Mouse (Mus musculus) heart, embryonic 14.5 days (tissue): ENCODE data around the gene Spats2. TPM values are rescaled to one million over a fixed set of nuclear protein-coding genes. Genes with fewer than 3 reads are reported as not detected.
A peak's percentile ranks its signal among the peaks of the same experiment; 100 is the strongest.

ENCODE experiments used
- ATAC-seq: fragments of 200-750 bp; cut with Nextera tagmentation; 2 replicates; pipeline ENCODE4 v1.8.0; 2017; ENCODE audit warnings: low read depth, moderate TSS enrichment; ENCODE audit not compliant: insufficient number of reproducible peaks, insufficient read depth, low FRiP score
- H3K27ac ChIP-seq, 2 experiments: fragments of 200-500 bp in 1 of 2; fragments of 300-500 bp in 1 of 2; sonication (generic) in 1 of 2; replicated peaks in 1 of 2; 2 replicates each; pipeline ENCODE4 v1.5.1; 2012 to 2014; ENCODE audit warnings: low read depth in 2 of 2, low read length in 2 of 2, control low read depth in 1 of 2, mild to moderate bottlenecking in 1 of 2, mixed read lengths in 1 of 2; ENCODE audit not compliant: control insufficient read depth in 1 of 2, insufficient read depth in 1 of 2
- H3K27me3 ChIP-seq: fragments of 300-500 bp; sonication (generic); 2 replicates; pipeline ENCODE4 v1.6.1; 2014; ENCODE audit warnings: mild to moderate bottlenecking, low read length, control low read depth; ENCODE audit not compliant: control insufficient read depth, insufficient read depth
- H3K36me3 ChIP-seq: fragments of 300-500 bp; sonication (generic); 2 replicates; pipeline ENCODE4 v1.6.1; 2014; ENCODE audit warnings: mild to moderate bottlenecking, control low read depth, low read length, mixed read lengths; ENCODE audit not compliant: control insufficient read depth, insufficient read depth
- H3K4me1 ChIP-seq, 2 experiments: fragments of 200-500 bp in 1 of 2; fragments of 300-500 bp in 1 of 2; sonication (generic) in 1 of 2; 2 replicates each; pipeline ENCODE4 v1.6.1; 2012 to 2014; ENCODE audit warnings: low read length in 2 of 2, control low read depth in 1 of 2, mixed read lengths in 1 of 2; ENCODE audit not compliant: control insufficient read depth in 2 of 2, insufficient read depth in 2 of 2
- H3K4me2 ChIP-seq: fragments of 300-500 bp; sonication (generic); 2 replicates; pipeline ENCODE4 v1.6.1; 2014; ENCODE audit warnings: mild to moderate bottlenecking, low read length
- H3K4me3 ChIP-seq, 2 experiments: fragments of 200-500 bp in 1 of 2; fragments of 300-500 bp in 1 of 2; sonication (generic) in 1 of 2; 2 replicates each; pipeline ENCODE4 v1.5.1; 2012 to 2014; ENCODE audit warnings: low read length in 2 of 2, mild to moderate bottlenecking in 2 of 2, control low read depth in 1 of 2, low read depth in 1 of 2, moderate library complexity in 1 of 2; ENCODE audit not compliant: control insufficient read depth in 1 of 2, insufficient read depth in 1 of 2
- H3K9ac ChIP-seq: fragments of 300-500 bp; sonication (generic); 2 replicates; pipeline ENCODE4 v1.6.1; 2014; ENCODE audit warnings: mild to moderate bottlenecking, low read length
- H3K9me3 ChIP-seq: fragments of 300-500 bp; sonication (generic); 2 replicates; pipeline ENCODE4 v1.6.1; 2016; ENCODE audit warnings: low read length, control low read depth; ENCODE audit not compliant: control insufficient read depth
- WGBS: fragments of 180-500 bp; shearing (Covaris S2); extraction: QIAGEN DNeasy Blood & Tissue Kit; methylation state at CpG from one replicate; pipeline ENCODE4 v1.1.7; 2014; 5-methylcytosine and 5-hydroxymethylcytosine counted together
- polyA plus RNA-seq: library from polyadenylated mRNA; unstranded; fragments of >200 nt; fragmentation: Nextera tagmentation; extraction: Ambion mirVana; gene quantifications from 2 replicates; pipeline ENCODE4 v1.2.1, GENCODE M21; 2014

Spats2 gene
- polyA plus RNA-seq, 1 experiment from 2014 or later = 35.9 TPM

DNA sequence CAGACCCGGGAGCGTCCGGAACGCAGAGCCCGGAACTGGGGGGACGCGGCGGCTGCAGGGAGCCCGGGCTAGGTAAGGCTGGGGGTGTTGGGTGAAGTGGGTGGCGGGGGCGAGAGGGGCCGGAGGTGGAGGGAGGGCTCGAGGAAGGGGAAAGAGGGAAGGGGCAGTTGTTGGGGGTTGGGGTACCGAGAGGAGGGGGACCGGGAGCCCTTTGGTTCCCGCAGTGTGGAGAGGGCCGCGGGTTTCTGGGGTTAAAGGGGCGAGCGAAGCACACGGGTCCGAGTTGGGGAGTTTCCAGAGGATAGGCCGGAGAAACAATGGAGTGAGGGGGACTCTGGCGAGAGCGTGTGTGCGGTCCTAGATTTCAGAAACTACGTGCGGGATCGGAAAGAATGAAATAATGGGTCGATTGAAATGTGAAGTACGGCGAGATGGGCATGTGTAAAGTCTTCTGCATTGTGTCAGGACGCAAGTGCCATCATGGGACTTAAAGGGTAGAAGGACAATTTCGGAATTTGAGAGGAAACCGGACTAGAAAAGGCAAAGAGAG lies 1.2 kb downstream of the Spats2 start:
- ATAC-seq = 0 out of 2 replicates have a peak, but pooled peaks have one; percentile 2

DNA sequence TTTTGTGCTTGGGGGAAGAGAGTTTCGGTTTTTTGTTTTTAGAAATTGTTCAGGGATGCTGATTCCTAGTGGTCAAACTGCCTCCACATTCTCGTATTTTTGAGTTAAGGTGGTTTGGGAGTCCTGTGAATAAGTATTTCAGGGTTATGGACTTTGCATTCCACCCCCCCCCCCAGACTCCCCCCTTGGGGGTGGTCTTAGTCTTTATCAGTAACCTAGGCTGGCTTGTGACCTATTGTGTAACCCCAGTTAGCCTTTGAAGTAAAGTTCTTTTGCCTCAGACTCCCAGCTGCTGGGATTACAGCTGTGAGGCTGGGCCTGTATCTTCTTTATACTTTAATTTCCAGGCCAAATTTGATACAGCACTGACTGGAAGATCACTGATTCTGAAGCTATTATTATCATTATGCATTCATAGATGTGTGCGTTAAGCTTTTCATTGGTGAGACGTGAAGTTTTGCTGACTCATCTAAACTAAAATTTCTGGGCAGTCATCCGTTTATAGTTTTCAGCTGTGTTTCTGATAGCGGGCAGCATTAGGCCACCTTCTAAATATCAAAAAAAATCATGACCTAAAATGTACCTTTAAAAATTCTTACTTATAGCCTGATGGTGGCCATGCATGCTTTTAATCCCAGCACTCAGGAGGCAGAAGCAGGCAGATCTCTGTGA lies 2.3 kb downstream of the Spats2 start:
- ATAC-seq = no peak
- Histone ChIP-seq H3K27ac (no peak overlapping the region), H3K9me3 (no peaks in the 10 kb centered on the region), H3K4me2 (peak overlapping the region; percentile 66), H3K36me3 (peaks cover 9% of the 10 kb centered on the region; the same call in 1 of the 2 replicates), H3K4me3 (peak overlapping the region in 1 of 2 experiments; percentile 63; a peak in 3 of 4 replicates), H3K27me3 (no peaks in the 10 kb centered on the region), H3K4me1 (peaks cover 9 to 30% of the 10 kb centered on the region in 2 experiments), H3K9ac (peak overlapping the region; percentile 83)
- 65% methylated on average over 6 of the region's 6 CpGs for WGBS

More for the DNA sequence above, 1.2 kb downstream of the Spats2 start:
- H3K4me3 ChIP-seq = peak overlapping the region; percentile 63 to 83
- peak overlapping the region; percentile 83 for H3K9ac ChIP-seq
- H3K4me1 ChIP-seq = peaks cover 9 to 30% of the 10 kb centered on the region in 2 experiments
- peaks cover 5% of the 10 kb centered on the region; the same call in 1 of the 2 replicates for H3K36me3 ChIP-seq
- no peaks in the 10 kb centered on the region for H3K9me3 ChIP-seq
- WGBS = under 1% methylated on average over 34 of the region's 35 CpGs
- no peaks in the 10 kb centered on the region for H3K27me3 ChIP-seq
- peak overlapping the region; percentile 66 for H3K4me2 ChIP-seq
- H3K27ac ChIP-seq = peak overlapping the region; percentile 96 to 97

DNA sequence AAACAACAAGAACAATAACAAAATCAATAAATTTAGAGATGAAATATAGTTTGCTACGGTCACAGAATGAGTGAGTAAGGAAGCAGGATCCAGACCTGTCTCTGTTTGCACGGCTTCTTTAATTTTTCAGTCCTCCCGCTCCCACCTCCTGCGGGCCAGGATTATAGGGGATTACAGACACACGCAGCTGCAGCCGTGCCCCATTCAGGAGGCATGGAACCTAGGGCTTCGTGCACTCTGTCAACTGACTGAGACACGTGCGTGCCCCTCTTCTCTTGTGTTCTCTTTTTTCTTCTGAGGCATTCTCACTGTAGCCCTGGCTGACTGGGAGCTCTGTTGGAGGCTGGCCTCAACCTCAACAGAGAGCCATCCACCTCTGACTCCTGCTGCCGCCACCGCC lies 3.7 kb downstream of the Spats2 start:
- Histone ChIP-seq H3K9me3 (no peaks in the 10 kb centered on the region), H3K27ac (no peak overlapping the region), H3K4me3 (no peak overlapping the region), H3K36me3 (peaks cover 14% of the 10 kb centered on the region), H3K27me3 (no peaks in the 10 kb centered on the region), H3K9ac (peak overlapping the region; percentile 46; the same call in 1 of the 2 replicates), H3K4me2 (peak overlapping the region; percentile 16; the same call in 1 of the 2 replicates), H3K4me1 (peaks cover 9 to 30% of the 10 kb centered on the region in 2 experiments)
- 71% methylated on average over 11 of the region's 11 CpGs for WGBS
- no peak for ATAC-seq

GRCm38 (mm10) chr15:99129956-99130910 lies 4.5 kb downstream of the Spats2 start:
- peaks cover 14% of the 10 kb centered on the region for H3K36me3 ChIP-seq
- no peak overlapping the region for H3K4me3 ChIP-seq
- 56% methylated on average over 22 of the region's 22 CpGs for WGBS
- peak overlapping the region; percentile 46; the same call in 1 of the 2 replicates for H3K9ac ChIP-seq
- no peaks in the 10 kb centered on the region for H3K9me3 ChIP-seq
- H3K4me1 ChIP-seq = peaks cover 9 to 29% of the 10 kb centered on the region in 2 experiments
- no peak overlapping the region for H3K27ac ChIP-seq
- H3K4me2 ChIP-seq = peak overlapping the region; percentile 16; the same call in 1 of the 2 replicates
- no peak for ATAC-seq
- H3K27me3 ChIP-seq = no peaks in the 10 kb centered on the region

GRCm38 (mm10) chr15:99138389-99138788 lies 12.7 kb downstream of the Spats2 start:
- Histone ChIP-seq H3K4me3 (no peak overlapping the region), H3K27ac (0 out of 4 replicates have a peak overlapping the region, but pooled peaks of 1 of the 2 experiments have one; percentile 9), H3K9me3 (0 out of 2 replicates have a peak, but pooled peaks cover 4% of the 10 kb centered on the region), H3K4me2 (no peak overlapping the region), H3K27me3 (no peaks in the 10 kb centered on the region), H3K4me1 (peaks cover 2 to 9% of the 10 kb centered on the region in 2 experiments), H3K9ac (no peak overlapping the region), H3K36me3 (peaks cover 3% of the 10 kb centered on the region)
- WGBS = 49% methylated on average over 5 of the region's 5 CpGs
- no peak for ATAC-seq

DNA sequence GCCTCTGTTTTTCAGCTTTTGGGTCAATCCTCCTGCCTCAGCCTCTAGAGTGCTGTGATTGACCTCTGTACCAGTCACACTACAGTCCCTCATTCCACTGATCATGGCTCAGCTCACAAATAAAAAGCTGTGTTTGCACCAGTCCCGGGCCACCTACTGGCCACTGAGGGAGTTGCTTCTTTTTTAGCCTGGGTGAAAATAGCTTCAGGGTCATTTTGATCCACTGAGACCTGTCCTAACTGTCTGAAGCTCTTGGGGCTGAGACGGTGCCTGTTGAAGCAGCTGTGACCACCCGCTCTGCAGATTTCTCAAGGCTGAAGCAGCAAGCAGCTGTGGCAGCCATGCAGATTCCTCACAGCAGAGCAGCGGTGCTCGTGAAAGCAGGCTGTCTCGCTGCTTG lies 14.0 kb downstream of the Spats2 start:
- Histone ChIP-seq H3K4me1 (peaks cover 2 to 9% of the 10 kb centered on the region in 2 experiments), H3K27ac (0 out of 4 replicates have a peak overlapping the region, but pooled peaks of 1 of the 2 experiments have one; percentile 19), H3K27me3 (no peaks in the 10 kb centered on the region), H3K9me3 (0 out of 2 replicates have a peak, but pooled peaks cover 4% of the 10 kb centered on the region), H3K4me2 (no peak overlapping the region), H3K9ac (no peak overlapping the region), H3K4me3 (no peak overlapping the region), H3K36me3 (peaks cover 3% of the 10 kb centered on the region; the same call in 1 of the 2 replicates)
- 69% methylated on average over 6 of the region's 6 CpGs for WGBS
- no peak for ATAC-seq

DNA sequence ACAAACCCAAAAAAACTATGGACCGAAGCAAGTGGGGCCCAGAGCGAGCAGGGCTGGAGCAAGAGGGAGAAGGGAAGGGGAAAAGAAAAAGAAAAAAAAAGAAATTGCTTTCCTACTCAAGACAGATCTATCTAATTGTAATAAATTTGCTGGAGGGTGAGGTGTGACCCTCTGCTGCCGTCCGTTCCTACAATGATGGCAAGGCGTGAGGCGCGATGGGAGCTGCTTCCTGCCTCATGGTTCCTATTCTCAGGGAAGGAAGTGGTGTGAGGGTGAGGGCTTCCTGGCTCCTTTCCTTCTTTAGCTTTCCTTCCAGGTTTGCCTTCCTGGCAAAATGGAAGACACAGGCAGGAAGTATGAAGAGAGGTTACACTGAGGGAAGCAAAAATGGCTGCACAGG lies 24.8 kb downstream of the Spats2 start:
- H3K9me3 ChIP-seq = no peaks in the 10 kb centered on the region
- no peak for ATAC-seq
- peaks cover 0 to 2% of the 10 kb centered on the region in 2 experiments; a peak in 1 of 4 replicates for H3K4me1 ChIP-seq
- peaks cover 69% of the 10 kb centered on the region for H3K36me3 ChIP-seq
- H3K9ac ChIP-seq = no peak overlapping the region
- H3K4me2 ChIP-seq = no peak overlapping the region
- no peaks in the 10 kb centered on the region for H3K27me3 ChIP-seq
- no peak overlapping the region for H3K27ac ChIP-seq
- H3K4me3 ChIP-seq = no peak overlapping the region
- 87% methylated on average over 7 of the region's 7 CpGs for WGBS
